Mouse (Mus musculus) adrenal gland, adult 2 months (tissue): ENCODE measurements around the gene Klhl6. TPM values are rescaled to one million over a fixed set of nuclear protein-coding genes. Genes with fewer than 3 reads are reported as not detected.

Source experiments
- DNase-seq: peaks from one replicate; pipeline ENCODE4 v3.0.0; 2021
- polyA plus RNA-seq: library from polyadenylated mRNA; depleted of rRNA; stranded (reverse); fragments of >200 nt; gene quantifications from 2 replicates; pipeline ENCODE4 v1.2.3, GENCODE M21; 2012; rRNA removed
- total RNA-seq, 2 experiments: library from RNA; stranded (reverse); gene quantifications; 2 replicates each; pipeline ENCODE4 v1.2.3; 2021

Gene Klhl6
- total and polyA plus RNA-seq, 3 experiments, result 1.5 to 6.3 (median 3.7) TPM

DNA sequence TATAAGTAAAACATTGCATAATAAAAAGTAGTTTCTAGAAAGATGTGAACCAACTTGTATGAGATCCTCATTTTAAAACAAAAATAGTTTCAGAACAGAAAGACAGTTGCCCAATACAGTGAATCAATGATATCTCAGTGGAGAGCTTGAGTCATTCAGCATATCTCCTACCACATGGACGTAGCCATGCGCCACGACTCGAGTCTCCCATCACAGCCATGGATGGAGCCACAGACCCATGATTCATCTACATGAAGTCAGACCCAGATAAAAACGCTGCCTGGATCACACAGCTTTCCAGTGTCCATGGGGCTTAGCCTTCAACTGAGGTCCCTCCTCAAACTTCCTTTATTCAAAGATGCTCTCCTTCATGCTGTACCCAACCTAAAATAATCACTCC, 13.3 kb downstream of the Klhl6 start:
- no peak for DNase-seq

DNA sequence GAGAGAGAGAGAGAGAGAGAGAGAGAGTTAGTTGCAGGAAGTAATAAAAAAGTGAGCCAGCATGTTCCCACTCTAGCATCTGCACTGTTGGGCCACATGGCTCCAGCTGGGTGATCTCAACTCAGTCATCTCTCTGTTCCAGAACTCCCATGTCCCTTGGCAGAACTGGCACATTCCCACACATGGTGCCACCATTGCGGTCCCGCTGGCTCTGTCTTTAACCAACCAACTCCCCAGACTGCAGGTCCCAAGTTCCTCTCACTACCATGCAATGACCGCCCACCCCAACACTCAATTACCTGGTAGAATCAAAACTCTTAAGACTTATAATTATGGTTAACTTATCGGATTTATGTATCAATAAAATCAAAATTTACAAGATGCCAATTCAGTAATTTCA, 14.2 kb downstream of the Klhl6 start:
- DNase-seq, result no peak

DNA sequence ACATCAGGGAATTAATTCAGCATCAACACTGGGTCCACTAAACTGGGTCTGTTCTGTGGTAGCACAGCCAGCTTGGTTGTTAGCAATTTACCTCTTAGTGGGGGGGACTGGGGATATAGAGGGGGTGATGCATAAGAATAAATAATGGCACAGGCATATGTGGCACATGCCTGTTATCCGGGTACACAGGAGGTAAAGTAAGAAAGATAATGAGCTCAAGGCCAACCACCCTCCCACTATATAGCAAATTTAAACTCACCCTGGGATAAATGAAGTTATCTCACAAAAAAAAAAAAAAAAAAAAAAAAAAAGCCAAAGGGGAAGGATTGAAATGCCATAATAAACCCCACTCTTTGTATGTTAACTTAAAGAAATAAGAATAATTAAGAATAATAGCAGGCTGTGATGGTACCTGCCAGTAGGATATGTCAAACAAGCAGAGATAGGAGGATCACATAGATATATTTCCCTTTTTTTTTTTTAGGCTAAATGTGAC, 14.9 kb downstream of the Klhl6 start:
- DNase-seq, result no peak

DNA sequence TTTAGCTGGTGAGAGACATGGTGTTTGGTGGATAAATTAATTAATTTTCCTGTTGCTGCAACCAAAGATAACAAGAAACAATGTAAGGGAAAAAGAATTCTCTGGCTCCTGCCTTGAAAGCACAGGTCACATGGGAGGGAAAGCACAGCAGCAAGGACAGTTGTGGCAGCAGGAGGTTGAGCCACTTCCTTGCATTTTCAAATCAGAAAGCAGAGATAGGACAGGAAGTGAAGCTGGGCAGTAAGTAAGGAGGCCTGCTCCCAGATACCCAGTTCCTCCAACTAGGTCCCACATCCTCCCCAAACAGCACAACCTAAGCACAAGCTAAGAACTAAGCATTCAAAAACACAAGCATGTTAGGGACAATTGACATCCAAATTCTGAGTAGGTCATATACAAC, 15.9 kb downstream of the Klhl6 start:
- DNase-seq, result no peak

DNA sequence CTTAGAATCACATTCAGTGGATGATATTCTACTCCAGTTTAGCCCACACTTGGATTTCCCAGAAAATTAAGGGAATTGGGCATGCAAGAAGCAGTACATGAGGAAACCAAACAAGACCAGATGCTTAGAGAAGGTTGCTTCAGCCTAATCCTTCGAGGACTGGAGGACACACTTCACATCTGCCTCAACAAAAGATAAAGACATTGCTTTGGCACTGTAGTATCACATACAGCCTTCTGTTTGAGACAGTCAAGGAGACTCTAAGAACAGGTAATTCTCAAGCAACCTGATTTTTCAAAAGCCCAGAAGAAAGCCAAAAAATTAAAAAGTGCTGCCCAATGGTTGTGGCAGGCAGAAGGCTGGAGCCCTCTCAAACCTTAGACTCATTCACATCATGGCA, 16.4 kb downstream of the Klhl6 start:
- no peak for DNase-seq

DNA sequence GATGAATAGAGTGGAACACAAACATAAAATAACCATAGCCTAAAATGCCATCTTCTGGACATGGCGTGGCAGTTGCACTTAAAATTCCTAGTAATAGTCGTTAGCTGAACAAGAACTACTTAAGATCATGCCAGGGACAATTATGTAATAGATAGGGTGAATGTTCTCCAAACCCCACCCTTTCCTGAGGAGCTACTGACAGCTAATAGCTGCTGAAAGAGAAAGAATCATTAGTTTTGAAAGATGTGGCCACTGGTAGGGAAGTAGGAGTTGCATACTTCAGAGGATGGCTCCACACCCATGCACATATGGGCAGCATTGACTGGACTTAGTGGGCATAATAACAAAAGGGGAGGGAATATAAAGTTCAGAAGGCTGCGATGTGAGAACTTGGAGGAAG, 19.9 kb downstream of the Klhl6 start:
- DNase-seq, result no peak

DNA sequence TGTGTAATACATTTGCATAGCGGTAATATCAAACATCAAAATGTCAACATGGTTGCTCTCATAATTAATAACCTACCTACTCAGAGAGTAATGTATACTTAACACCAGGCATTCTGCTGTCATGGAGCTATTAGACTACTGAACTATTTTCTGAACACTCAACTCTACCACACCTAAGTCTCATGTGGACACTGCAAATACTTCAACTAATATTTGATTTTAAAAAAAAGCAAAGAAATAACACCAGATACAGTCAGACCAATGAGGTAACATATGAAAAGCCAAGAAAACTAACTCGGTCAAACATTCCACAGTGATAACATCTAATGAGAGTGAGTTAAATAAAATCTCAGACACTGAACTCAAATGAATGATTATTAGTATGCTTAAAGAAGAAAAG, 21.8 kb downstream of the Klhl6 start:
- DNase-seq, result no peak

DNA sequence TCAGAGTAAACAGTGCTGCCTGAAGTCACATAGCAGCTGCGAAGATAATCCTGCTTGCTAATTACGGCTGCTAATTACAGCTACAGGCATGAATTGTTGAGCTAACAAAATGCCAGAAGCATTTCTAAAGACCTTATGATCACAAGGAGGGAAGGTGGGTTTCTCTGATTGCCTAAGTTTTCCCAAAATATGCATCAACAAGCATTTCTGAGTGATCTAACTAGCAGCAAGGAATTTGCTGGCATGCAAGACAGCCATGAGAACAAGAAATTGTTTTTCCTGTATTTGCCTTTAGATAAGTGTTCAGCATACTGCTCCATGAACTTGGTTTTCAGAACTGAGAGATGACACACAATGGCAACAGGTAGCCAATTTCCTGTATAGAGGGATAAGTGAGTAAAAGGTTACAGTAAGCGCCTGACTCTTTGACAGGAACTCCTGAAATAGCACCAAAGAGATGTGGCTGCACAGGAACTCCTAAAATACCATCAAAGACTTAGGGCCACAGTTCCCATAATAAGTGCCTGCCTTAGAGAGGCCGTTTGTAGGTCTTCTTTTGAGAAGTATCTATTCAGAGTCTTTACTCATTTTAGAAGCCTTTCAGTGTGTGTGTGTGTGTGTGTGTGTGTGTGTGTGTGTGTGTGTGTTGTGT, 22.3 kb downstream of the Klhl6 start:
- no peak for DNase-seq

DNA sequence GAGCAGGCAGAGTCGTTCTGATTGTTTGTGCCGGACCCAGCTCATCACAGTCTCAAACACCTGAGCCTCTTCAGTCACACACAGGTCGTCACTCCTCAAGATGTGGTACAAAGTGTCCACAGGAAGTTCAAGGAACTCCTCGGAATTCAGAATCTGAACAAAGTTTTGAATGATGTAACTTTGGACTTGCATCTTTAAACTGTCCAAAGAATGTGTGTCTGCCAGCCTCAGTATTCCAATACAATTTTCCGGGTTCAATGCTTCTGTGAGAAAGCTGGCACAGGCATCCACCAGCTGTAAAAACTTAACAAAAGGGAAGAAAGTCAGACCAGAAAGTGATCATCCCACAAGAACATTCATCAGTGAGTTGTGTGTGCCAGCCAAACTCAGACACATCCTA, 25.8 kb downstream of the Klhl6 start:
- DNase-seq, result no peak

DNA sequence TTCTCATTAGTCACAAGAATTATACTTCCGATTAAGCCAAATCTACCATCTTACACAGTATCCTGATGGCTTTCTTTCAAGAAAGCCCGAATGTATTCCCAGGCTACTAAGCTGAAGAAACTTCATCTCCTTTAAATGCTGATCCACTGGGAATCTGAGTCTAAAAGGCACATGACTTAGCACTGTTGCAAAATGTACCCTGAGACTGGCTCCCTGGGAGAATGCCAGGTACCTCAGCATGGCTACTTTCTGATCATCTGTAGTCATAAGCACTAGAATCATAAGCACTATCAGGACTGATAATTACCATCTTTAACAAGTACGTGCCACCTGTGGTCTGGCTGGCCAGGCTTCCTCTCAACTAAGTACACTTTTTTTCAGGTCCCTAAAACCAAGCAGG, 35.5 kb downstream of the Klhl6 start:
- peak; percentile 11 for DNase-seq

DNA sequence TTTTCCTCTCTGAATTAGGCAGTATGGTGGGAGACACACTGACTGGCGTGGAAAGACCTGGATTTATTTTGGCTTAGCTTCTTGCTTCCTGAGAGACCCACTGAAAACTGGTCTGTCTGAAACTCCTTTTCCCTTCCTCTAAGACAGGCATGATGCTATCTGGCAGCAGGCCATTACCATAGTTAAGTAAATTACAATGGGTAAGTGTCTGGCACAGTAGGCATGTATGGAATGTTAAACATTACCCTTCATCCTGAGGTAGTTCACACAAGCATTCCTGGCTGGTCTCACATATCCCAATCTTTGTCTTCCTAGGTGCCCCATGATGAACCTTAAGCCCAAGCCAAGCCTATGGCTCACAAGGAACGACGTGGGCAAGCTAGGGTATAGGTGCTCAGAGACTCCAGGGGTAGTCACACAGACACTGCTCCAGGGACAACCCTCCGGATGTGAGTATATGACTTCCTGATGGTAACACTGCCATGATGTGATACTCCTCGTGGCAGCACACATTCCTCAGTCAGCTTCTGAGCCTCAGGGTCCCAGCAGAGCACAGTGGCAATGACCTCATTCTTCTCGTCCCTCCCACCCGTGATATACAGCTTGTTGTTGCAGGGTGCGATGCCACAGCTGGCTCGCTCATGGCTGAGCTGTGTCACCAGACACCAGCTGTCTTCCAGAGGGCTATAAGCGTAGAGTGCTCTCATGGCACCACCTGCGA, 36.1 kb downstream of the Klhl6 start:
- no peak for DNase-seq

DNA sequence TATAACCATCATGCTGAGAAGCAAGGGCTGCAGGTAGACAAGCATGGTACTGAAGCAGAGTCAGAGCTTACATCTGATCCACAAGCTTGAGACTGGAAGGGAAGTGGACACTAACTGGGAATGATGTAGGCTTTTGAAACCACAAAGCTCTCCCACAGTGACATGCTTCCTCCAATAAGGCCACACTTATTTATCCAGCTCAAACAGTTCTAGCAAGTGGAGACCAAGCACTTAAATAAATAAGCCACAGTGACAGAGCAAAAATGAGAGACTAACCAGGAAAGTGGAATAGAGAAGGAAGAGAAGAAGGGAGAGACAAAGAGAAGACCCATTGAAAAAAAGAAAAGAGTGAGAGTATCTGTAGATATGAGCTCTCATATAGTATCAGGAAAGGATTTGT, 62.0 kb downstream of the Klhl6 start:
- DNase-seq, result no peak

DNA sequence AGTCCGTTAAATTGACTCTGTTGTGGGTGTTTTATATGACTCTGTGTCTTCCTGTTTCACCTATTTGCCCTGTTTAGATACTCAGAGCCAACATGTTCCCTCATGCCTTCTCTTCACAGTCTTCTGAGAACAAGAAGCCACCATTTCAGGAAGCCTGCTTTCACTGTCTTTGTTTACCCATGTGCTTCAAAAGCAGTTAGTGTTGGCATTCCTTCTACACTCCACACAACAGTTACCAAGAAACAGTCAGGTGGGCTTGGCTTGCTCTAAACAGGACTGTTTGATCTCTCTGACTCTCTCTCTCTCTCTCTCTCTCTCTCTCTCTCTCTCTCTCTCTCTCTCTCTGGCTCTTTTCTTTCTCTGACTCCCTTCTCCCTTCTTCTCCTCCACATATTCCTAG, 64.6 kb downstream of the Klhl6 start:
- no peak for DNase-seq

DNA sequence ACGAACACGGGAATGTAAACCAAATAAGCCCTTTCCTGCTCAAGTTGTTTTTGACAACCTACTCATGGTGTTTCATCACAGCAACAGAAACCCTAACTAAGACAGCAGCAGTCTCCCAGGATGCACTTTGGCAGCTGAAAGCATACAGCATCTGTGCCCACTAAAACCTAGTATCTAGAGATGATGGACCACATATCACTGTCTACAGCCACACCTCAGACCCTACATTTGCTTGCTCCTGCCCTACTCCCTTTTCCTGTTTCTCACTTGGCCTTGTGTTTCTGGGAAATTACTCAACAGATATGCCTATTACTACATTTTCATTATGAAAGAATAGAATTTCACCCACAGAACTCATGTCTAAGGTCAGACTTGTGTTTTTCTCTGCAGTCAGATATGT, 70.3 kb downstream of the Klhl6 start:
- peak; percentile 3 for DNase-seq

DNA sequence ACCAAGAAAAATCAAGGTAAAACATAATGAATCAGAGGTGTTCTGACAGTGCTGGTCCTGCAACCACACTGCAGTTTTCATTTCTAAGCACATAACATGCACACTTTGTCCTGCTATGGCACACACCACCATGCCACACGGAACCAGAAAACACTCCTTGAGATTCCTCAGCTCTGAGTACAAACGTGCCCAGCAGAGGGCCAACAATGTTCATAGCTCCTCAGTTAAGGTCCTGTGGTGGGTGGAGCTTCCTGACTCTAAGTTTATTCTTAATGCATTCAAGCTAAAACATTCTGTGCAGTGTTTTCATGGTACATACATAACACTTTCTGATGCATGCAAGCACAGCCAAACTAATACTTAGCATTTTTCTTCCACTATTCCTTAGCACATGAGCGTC, 74.5 kb downstream of the Klhl6 start:
- no peak for DNase-seq

DNA sequence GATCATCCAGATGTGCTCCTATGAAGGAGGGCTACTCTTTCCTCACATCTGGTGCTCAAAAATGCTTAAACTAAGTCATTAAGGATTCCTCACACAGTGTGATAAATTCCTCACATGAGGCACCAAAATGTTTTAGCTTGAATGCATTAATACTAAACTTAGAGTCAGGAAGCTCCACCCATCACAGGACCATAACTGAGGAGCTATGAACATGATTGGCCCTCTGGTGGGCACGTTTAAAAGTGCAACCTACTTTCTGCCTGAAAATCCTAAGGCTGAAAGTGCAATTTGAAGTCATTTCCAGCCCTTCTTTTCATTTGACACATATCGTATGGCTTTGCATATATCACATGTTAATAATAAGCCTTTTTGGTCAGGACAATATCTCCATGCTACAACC, 75.7 kb downstream of the Klhl6 start:
- peak; percentile 15 for DNase-seq

DNA sequence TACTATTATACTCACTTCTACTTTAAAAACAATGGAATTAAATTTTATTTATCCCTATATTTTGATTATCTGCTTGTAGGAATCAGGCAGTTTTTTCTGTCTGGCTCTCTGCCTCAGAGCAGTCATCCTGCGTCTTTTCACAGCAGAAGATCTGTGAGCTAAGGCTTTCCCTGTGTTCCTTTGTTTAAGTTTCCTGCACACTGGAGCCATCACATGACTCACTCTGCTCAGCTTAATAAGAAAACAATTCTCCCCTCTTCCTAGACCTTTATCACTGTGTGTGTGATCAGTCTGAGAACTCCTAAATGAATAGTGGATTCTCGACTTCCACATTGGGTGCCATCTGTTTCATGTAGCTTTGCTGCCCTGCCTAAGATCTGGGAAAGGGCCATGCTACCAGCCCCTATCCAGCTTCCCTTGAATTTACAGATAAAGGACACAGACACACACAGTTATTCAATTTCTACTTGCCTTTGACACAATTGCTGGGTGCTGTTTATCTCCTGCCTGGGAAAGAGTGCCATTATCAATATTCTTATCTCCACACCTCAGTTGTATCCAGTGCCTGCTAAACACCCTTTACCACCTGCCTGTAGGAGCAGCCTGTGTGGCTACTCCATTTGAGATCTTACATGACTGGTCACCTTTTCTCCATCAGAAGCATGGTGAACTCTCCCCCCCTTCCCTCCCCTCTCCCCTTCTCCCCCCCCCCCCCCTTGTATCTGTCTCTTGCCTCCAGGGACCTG, 77.9 kb downstream of the Klhl6 start:
- no peak for DNase-seq

DNA sequence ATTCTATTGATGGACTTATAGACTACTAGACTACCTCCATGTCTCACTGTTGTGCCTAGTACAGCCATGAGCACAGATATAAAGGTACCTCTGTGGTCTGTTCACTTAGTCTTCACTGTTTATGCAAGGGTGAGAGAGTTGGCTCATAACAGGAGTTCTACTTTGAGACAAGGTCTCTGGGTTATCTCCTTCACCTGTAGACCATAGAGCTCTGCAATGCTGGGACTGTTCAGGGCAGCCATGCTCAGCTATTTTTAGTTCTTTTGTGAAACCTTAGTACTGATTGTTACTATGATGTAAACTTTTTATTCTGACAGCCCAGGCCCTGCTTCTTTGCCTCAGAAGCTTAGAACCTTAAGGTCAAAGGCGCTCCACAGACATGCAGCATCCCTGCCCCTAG, 79.0 kb downstream of the Klhl6 start:
- DNase-seq, result no peak

Other genes with a start within 250 kb of the Klhl6 start
- under 1 TPM; 0.24 to 0.75 TPM for gene B3gnt5, start 222.8 kb downstream of the Klhl6 start, total RNA-seq
- 0.15 TPM in 1 of 2 replicates, not detected in the other for gene B3gnt5, start 222.8 kb downstream of the Klhl6 start, polyA plus RNA-seq
- gene Klhl24, start 114.5 kb upstream of the Klhl6 start, total RNA-seq, result 10 to 100 TPM; 62.6 to 64.3 TPM
- gene Klhl24, start 114.5 kb upstream of the Klhl6 start, polyA plus RNA-seq, result 3.5 and 3.7 TPM in 2 replicates
- 10 to 100 TPM; 24.8 to 33.7 TPM for gene Yeats2, start 158.0 kb upstream of the Klhl6 start, total RNA-seq
- gene Yeats2, start 158.0 kb upstream of the Klhl6 start, polyA plus RNA-seq, result 16.6 and 20.4 TPM in 2 replicates